Mouse (Mus musculus) liver, embryonic 18 days (tissue): ENCODE data around the gene Hsd17b13. TPM values are rescaled to one million over a fixed set of nuclear protein-coding genes. Genes with fewer than 3 reads are reported as not detected.

ENCODE experiments used
- polyA plus RNA-seq: library from polyadenylated mRNA; depleted of rRNA; stranded (reverse); fragments of >200 nt; gene quantifications from 2 replicates; pipeline ENCODE4 v1.2.3, GENCODE M21; 2012; rRNA removed

The Hsd17b13 gene
- 309 and 317 TPM in 2 replicates for polyA plus RNA-seq

GRCm38 (mm10) chr5:103977297-103977696 lies at the start of gene Hsd17b13:
TSS of gene Hsd17b13 (minus strand) at chr5:103977410.

GRCm38 (mm10) chr5:104021597-104022378 lies 44.6 kb upstream of the Hsd17b13 start, which contains the start of gene Hsd17b11:
TSS of gene Hsd17b11 (minus strand) at chr5:104021919.

GRCm38 (mm10) chr5:103910748-103911409 lies 66.3 kb downstream of the Hsd17b13 start, which contains the start of gene Klhl8:
TSS of gene Klhl8 (minus strand) at chr5:103911259.

Other genes starting within 250 kb of the Hsd17b13 start
- gene Klhl8, start 66.2 kb downstream of the Hsd17b13 start, polyA plus RNA-seq, result 1.5 and 1.6 TPM in 2 replicates
- gene Hsd17b11, start 44.5 kb upstream of the Hsd17b13 start, polyA plus RNA-seq, result 44.9 and 55.8 TPM in 2 replicates
- gene Nudt9, start 68.9 kb upstream of the Hsd17b13 start, polyA plus RNA-seq, result 35.1 and 36.4 TPM in 2 replicates
- gene Gm17660, start 100.2 kb upstream of the Hsd17b13 start, polyA plus RNA-seq, result not detected in 2 replicates
- 7.3 and 7.4 TPM in 2 replicates for gene Sparcl1, start 136.3 kb upstream of the Hsd17b13 start, polyA plus RNA-seq
- gene Dspp, start 193.3 kb upstream of the Hsd17b13 start, polyA plus RNA-seq, result not detected in 2 replicates
- gene Dmp1, start 225.2 kb upstream of the Hsd17b13 start, polyA plus RNA-seq, result not detected in 2 replicates